Comparison of ENCODE assay signal across 14 mouse cellular contexts in the genomic region with DNA sequence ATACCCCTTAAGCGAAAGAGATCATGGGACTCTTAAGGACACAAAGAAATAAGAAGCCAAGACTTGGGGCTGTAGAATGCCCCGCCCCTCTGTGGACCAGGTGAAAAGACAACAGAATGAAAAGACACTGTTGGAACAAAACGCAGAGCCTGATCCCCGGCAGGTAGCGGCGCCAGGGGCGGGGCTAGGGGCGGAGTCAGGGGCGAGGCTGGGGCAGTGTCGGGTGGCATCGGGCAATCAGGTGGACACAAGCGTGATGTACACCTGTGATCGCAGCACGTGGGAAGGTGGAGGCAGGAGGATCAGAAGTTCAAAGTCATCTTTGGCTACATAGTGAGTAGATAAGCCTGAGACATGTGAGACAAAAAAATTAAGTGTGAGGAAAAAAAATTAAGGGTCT.
DNase-seq lines count a peak whose midpoint lies in the region; ATAC-seq lines count a peak whose summit lies in the region.
"Had no signal": no experiment of that assay in that cellular context is flagged by ENCODE, and none has a peak within 500 bp of the region (broad histone marks: within the 10 kb centered on the region; RNA-seq: fewer than 3 reads in every experiment).

No protein-coding gene starts in this region.

- H3K27me3 ChIP-seq in kidney, embryonic 16.5 days (ENCODE audit: insufficient read depth, low read length): no peaks in the 10 kb centered on the region
- no peaks in the 10 kb centered on the region for H3K27me3 ChIP-seq in hindbrain, embryonic 14.5 days (ENCODE audit: control insufficient read depth, insufficient read depth, low read length)
- H3K27me3 ChIP-seq in heart, embryonic 12.5 days (replicated peaks): peaks cover 12% of the 10 kb centered on the region; the same call in 1 of the 2 replicates

- no peaks in the 10 kb centered on the region for H3K9me3 ChIP-seq in kidney, embryonic 16.5 days (ENCODE audit: low read length)
- no peaks in the 10 kb centered on the region for H3K9me3 ChIP-seq in hindbrain, embryonic 14.5 days (ENCODE audit: control insufficient read depth, low read length)
- peaks cover 5% of the 10 kb centered on the region; the same call in 1 of the 2 replicates for H3K9me3 ChIP-seq in heart, embryonic 12.5 days (replicated peaks)

- no peaks in the 10 kb centered on the region for H3K4me1 ChIP-seq in kidney, embryonic 16.5 days (ENCODE audit: insufficient read depth, low read length)
- 0 out of 2 replicates have a peak, but pooled peaks cover 3% of the 10 kb centered on the region for H3K4me1 ChIP-seq in hindbrain, embryonic 14.5 days (replicated peaks; ENCODE audit: control insufficient read depth, insufficient read depth, low read length)
- H3K4me1 ChIP-seq in heart, embryonic 12.5 days (replicated peaks): 0 out of 2 replicates have a peak, but pooled peaks cover 7% of the 10 kb centered on the region

- 10% methylated on average over 14 of the region's 14 CpGs for WGBS in kidney, embryonic 16.5 days
- 21% methylated on average over 14 of the region's 14 CpGs for WGBS in hindbrain, embryonic 14.5 days
- WGBS in heart, embryonic 12.5 days: 19% methylated on average over 14 of the region's 14 CpGs

- no peak overlapping the region for H3K9ac ChIP-seq in kidney, embryonic 16.5 days (replicated peaks; ENCODE audit: low read length)
- no peak overlapping the region for H3K9ac ChIP-seq in hindbrain, embryonic 14.5 days
- no peak overlapping the region for H3K9ac ChIP-seq in heart, embryonic 12.5 days

- no peak overlapping the region for H3K4me2 ChIP-seq in kidney, embryonic 16.5 days (replicated peaks; ENCODE audit: low read depth, low read length)
- no peak overlapping the region for H3K4me2 ChIP-seq in hindbrain, embryonic 14.5 days (replicated peaks)
- H3K4me2 ChIP-seq in heart, embryonic 12.5 days: no peak overlapping the region

- H3K36me3 ChIP-seq in kidney, embryonic 16.5 days (ENCODE audit: insufficient read depth, low read length): no peaks in the 10 kb centered on the region
- H3K36me3 ChIP-seq in hindbrain, embryonic 14.5 days (replicated peaks; ENCODE audit: control insufficient read depth, insufficient read depth): no peaks in the 10 kb centered on the region
- H3K36me3 ChIP-seq in heart, embryonic 12.5 days: no peaks in the 10 kb centered on the region

- no peak for ATAC-seq in kidney, embryonic 16.5 days (ENCODE audit: low FRiP score, low TSS enrichment)
- no peak for ATAC-seq in hindbrain, embryonic 14.5 days (ENCODE audit: low FRiP score)
- ATAC-seq in activated CD4-positive, CD25-positive, alpha-beta regulatory T cell, adult 4 months: no peak
- no peak for ATAC-seq in heart, embryonic 12.5 days (ENCODE audit: insufficient number of reproducible peaks, low FRiP score)
- ATAC-seq: midbrain, embryonic 16.5 days; Patski had no signal

- peak; percentile 23 for DNase-seq in kidney, adult 18-20 months
- DNase-seq in testis, postnatal 10 days (ENCODE audit: low spot score): peak; percentile 56
- no peak for DNase-seq in testis, postnatal 14 days (ENCODE audit: low spot score)
- peak; percentile 37 for DNase-seq in kidney, postnatal 10 days
- no peak for DNase-seq in hindbrain, embryonic 14.5 days (ENCODE audit: low spot score)
- DNase-seq: cerebellum, postnatal 10 days; gastrocnemius, postnatal 25 days; liver; right cerebral cortex, postnatal 25 days had no signal

- no peak overlapping the region for H3K27ac ChIP-seq in kidney, embryonic 16.5 days (ENCODE audit: low read length)
- no peak overlapping the region for H3K27ac ChIP-seq in hindbrain, embryonic 14.5 days
- no peak overlapping the region for H3K27ac ChIP-seq in heart, embryonic 12.5 days (ENCODE audit: poor library complexity, severe bottlenecking)

- no peak overlapping the region for H3K4me3 ChIP-seq in kidney, embryonic 16.5 days (ENCODE audit: low read length)
- no peak overlapping the region for H3K4me3 ChIP-seq in hindbrain, embryonic 14.5 days (replicated peaks; ENCODE audit: low read length)
- no peak overlapping the region for H3K4me3 ChIP-seq in heart, embryonic 12.5 days

Comparison
In these comparisons a context has a peak if more than half of its experiments do, and no peak if none do; other contexts are left out.
1. DNase-seq: peak in kidney, adult 18-20 months (single experiment), testis, postnatal 10 days (single experiment) and kidney, postnatal 10 days (single experiment); none in testis, postnatal 14 days (single experiment) and hindbrain, embryonic 14.5 days (single experiment).